Mouse (Mus musculus): ENCODE results near the gene Gm14459.
"Not testable (repeated sequence)": the region's sequence is repeated elsewhere in the genome, so short reads cannot be mapped to it uniquely, and the experiment has no call there.

Gene Gm14459

GRCm38 (mm10) chrX:8524854-8525253 lies at the start of gene Gm14459:
TSS of gene Gm14459 (minus strand) at chrX:8524954.
- no peak for DNase-seq (ENCODE audit: low read depth in 1 of 2, low spot score in 2 of 2)

- not testable (repeated sequence) for DNase-seq (ENCODE audit: low read depth in 1 of 2, low spot score in 2 of 2)
These were observed 23.4 kb upstream of the Gm14459 start, which contains the start of gene Ssxb6 for GRCm38 (mm10) chrX:8548155-8548554. TSS of gene Ssxb6 (minus strand) at chrX:8548255.
